Mouse (Mus musculus) forebrain, embryonic 16.5 days (tissue): ENCODE results near the gene Efcab5. TPM values are rescaled to one million over a fixed set of nuclear protein-coding genes. Genes with fewer than 3 reads are reported as not detected.
"Not testable (repeated sequence)": the region's sequence is repeated elsewhere in the genome, so short reads cannot be mapped to it uniquely, and the experiment has no call there.

Source experiments
- ATAC-seq: fragments of 200-750 bp; cut with Nextera tagmentation; 2 replicates; pipeline ENCODE4 v1.8.0; 2017; ENCODE audit warnings: mild to moderate bottlenecking, moderate library complexity
- H3K27ac ChIP-seq: fragments of 300-500 bp; sonication (generic); 2 replicates; pipeline ENCODE4 v1.5.1; 2014; ENCODE audit warnings: low read length, control low read depth
- H3K27me3 ChIP-seq: fragments of 300-500 bp; sonication (generic); replicated peaks from 2 replicates; pipeline ENCODE4 v1.6.1; 2014; ENCODE audit warnings: low read length; ENCODE audit not compliant: control insufficient read depth, insufficient read depth
- H3K36me3 ChIP-seq: fragments of 300-500 bp; sonication (generic); 2 replicates; pipeline ENCODE4 v1.6.1; 2014; ENCODE audit not compliant: control insufficient read depth, insufficient read depth
- H3K4me1 ChIP-seq: fragments of 300-500 bp; sonication (generic); replicated peaks from 2 replicates; pipeline ENCODE4 v1.6.1; 2014; ENCODE audit warnings: low read length; ENCODE audit not compliant: control insufficient read depth, insufficient read depth
- H3K4me2 ChIP-seq: fragments of 300-500 bp; sonication (generic); 2 replicates; pipeline ENCODE4 v1.6.1; 2014; ENCODE audit warnings: mild to moderate bottlenecking, low read length, control low read depth
- H3K4me3 ChIP-seq: fragments of 300-500 bp; sonication (generic); replicated peaks from 2 replicates; pipeline ENCODE4 v1.5.1; 2014; ENCODE audit warnings: mild to moderate bottlenecking, low read length, control low read depth
- H3K9ac ChIP-seq: fragments of 300-500 bp; sonication (generic); replicated peaks from 2 replicates; pipeline ENCODE4 v1.6.1; 2014; ENCODE audit warnings: low read depth, low read length, control low read depth
- H3K9me3 ChIP-seq: fragments of 300-500 bp; sonication (generic); 2 replicates; pipeline ENCODE4 v1.6.1; 2016; ENCODE audit warnings: low read length; ENCODE audit not compliant: control insufficient read depth
- WGBS: fragments of 180-500 bp; shearing (Covaris S2); extraction: QIAGEN DNeasy Blood & Tissue Kit; methylation state at CpG from one replicate; pipeline ENCODE4 v1.1.7; 2014; 5-methylcytosine and 5-hydroxymethylcytosine counted together
- polyA plus RNA-seq: library from polyadenylated mRNA; unstranded; fragments of >200 nt; fragmentation: Nextera tagmentation; extraction: Ambion mirVana; gene quantifications from 2 replicates; pipeline ENCODE4 v1.2.1, GENCODE M21; 2015

Efcab5 gene
- polyA plus RNA-seq, 1 experiment from 2014 or later: 1.2 TPM

- no peak overlapping the region for H3K27ac ChIP-seq
- peak overlapping the region; percentile 48 for H3K4me2 ChIP-seq
- no peaks in the 10 kb centered on the region for H3K36me3 ChIP-seq
- peak overlapping the region; percentile 29 for H3K4me3 ChIP-seq
- 0 out of 2 replicates have a peak, but pooled peaks cover 2% of the 10 kb centered on the region for H3K27me3 ChIP-seq
- peak overlapping the region; percentile 48 for H3K9ac ChIP-seq
- ATAC-seq: no peak
- H3K4me1 ChIP-seq: peaks cover 3% of the 10 kb centered on the region
- no peaks in the 10 kb centered on the region for H3K9me3 ChIP-seq
- WGBS: 1% methylated on average over 11 of the region's 11 CpGs
These were observed 95.6 kb downstream of the Efcab5 start for GRCm38 (mm10) chr11:77093208-77093607.

- Histone ChIP-seq H3K4me2 (no peak overlapping the region), H3K27me3 (0 out of 2 replicates have a peak, but pooled peaks cover 2% of the 10 kb centered on the region), H3K4me3 (no peak overlapping the region), H3K4me1 (peaks cover 3% of the 10 kb centered on the region), H3K36me3 (no peaks in the 10 kb centered on the region), H3K9me3 (no peaks in the 10 kb centered on the region), H3K27ac (no peak overlapping the region), H3K9ac (no peak overlapping the region)
- no peak for ATAC-seq
- 82% methylated on average over 2 of the region's 2 CpGs for WGBS
These were observed 99.6 kb downstream of the Efcab5 start for GRCm38 (mm10) chr11:77089162-77089561.

GRCm38 (mm10) chr11:77087004-77087403, 101.8 kb downstream of the Efcab5 start:
- 90% methylated on average over 2 of the region's 2 CpGs for WGBS
- no peak for ATAC-seq

GRCm38 (mm10) chr11:77084001-77084682, 104.6 kb downstream of the Efcab5 start:
- 65% methylated on average over 5 of the region's 5 CpGs for whole genome bisulfite sequencing
- Histone ChIP-seq H3K4me1 (no peaks in the 10 kb centered on the region), H3K4me3 (no peak overlapping the region), H3K9ac (no peak overlapping the region), H3K27me3 (peaks cover 9% of the 10 kb centered on the region), H3K27ac (no peak overlapping the region), H3K4me2 (no peak overlapping the region), H3K9me3 (no peaks in the 10 kb centered on the region), H3K36me3 (no peaks in the 10 kb centered on the region)
- ATAC-seq: no peak

More at GRCm38 (mm10) chr11:77087004-77087403, 101.8 kb downstream of the Efcab5 start:
- Histone ChIP-seq H3K4me2 (no peak overlapping the region), H3K4me3 (no peak overlapping the region), H3K4me1 (no peaks in the 10 kb centered on the region), H3K9ac (no peak overlapping the region), H3K36me3 (no peaks in the 10 kb centered on the region), H3K27ac (no peak overlapping the region), H3K27me3 (no peaks in the 10 kb centered on the region), H3K9me3 (no peaks in the 10 kb centered on the region)

- Histone ChIP-seq H3K4me2 (no peak overlapping the region), H3K9ac (no peak overlapping the region), H3K4me1 (peaks cover 9% of the 10 kb centered on the region), H3K27me3 (peaks cover 9% of the 10 kb centered on the region), H3K36me3 (no peaks in the 10 kb centered on the region; the same call in 1 of the 2 replicates), H3K9me3 (no peaks in the 10 kb centered on the region), H3K27ac (no peak overlapping the region), H3K4me3 (no peak overlapping the region)
- no peak for ATAC-seq
- 97% methylated on average over 1 of the region's 1 CpGs for WGBS
These were observed 109.4 kb downstream of the Efcab5 start for GRCm38 (mm10) chr11:77079361-77079760.

- ATAC-seq: peak; percentile 100
- peaks cover 2% of the 10 kb centered on the region; the same call in 1 of the 2 replicates for H3K36me3 ChIP-seq
- WGBS: 4% methylated on average over 48 of the region's 48 CpGs
These were observed 110.3 kb downstream of the Efcab5 start, which contains the start of gene Nsrp1 for GRCm38 (mm10) chr11:77078273-77079134. Nsrp1 (minus strand) TSS chr11:77078435.

GRCm38 (mm10) chr11:77077792-77078191, 111.0 kb downstream of the Efcab5 start:
- Histone ChIP-seq H3K4me3 (peak overlapping the region; percentile 54), H3K27ac (peak overlapping the region; percentile 94), H3K9ac (peak overlapping the region; percentile 90), H3K9me3 (no peaks in the 10 kb centered on the region), H3K4me1 (peaks cover 9% of the 10 kb centered on the region), H3K4me2 (peak overlapping the region; percentile 87), H3K27me3 (peaks cover 9% of the 10 kb centered on the region), H3K36me3 (peaks cover 2% of the 10 kb centered on the region; the same call in 1 of the 2 replicates)
- 5% methylated on average over 16 of the region's 16 CpGs for WGBS
- ATAC-seq: no peak

More at GRCm38 (mm10) chr11:77078273-77079134, 110.3 kb downstream of the Efcab5 start, which contains the start of gene Nsrp1:
- H3K4me2 ChIP-seq: peak within 1 kb of the TSS; percentile 87
- peak within 1 kb of the TSS; percentile 54 for H3K4me3 ChIP-seq
- H3K27ac ChIP-seq: peak within 1 kb of the TSS; percentile 94
- peak within 1 kb of the TSS; percentile 90 for H3K9ac ChIP-seq
- H3K27me3 ChIP-seq: peaks cover 9% of the 10 kb centered on the region
- no peaks in the 10 kb centered on the region for H3K9me3 ChIP-seq
- peaks cover 9% of the 10 kb centered on the region for H3K4me1 ChIP-seq

- 49% methylated on average over 4 of the region's 4 CpGs for WGBS
- H3K27ac ChIP-seq, H3K9me3 ChIP-seq, H3K4me1 ChIP-seq, H3K36me3 ChIP-seq, ATAC-seq, H3K27me3 ChIP-seq: not testable (repeated sequence)
- Histone ChIP-seq H3K9ac (peak overlapping the region; percentile 90), H3K4me3 (peak overlapping the region; percentile 54), H3K4me2 (peak overlapping the region; percentile 87)
These were observed 111.4 kb downstream of the Efcab5 start for GRCm38 (mm10) chr11:77077331-77077730.

- H3K9ac ChIP-seq: no peak overlapping the region
- WGBS: 84% methylated on average over 4 of the region's 4 CpGs
- no peaks in the 10 kb centered on the region for H3K27me3 ChIP-seq
- H3K4me1 ChIP-seq: no peaks in the 10 kb centered on the region
- peaks cover 4% of the 10 kb centered on the region; the same call in 1 of the 2 replicates for H3K36me3 ChIP-seq
- H3K4me2 ChIP-seq: no peak overlapping the region
- no peak for ATAC-seq
- no peak overlapping the region for H3K27ac ChIP-seq
- no peaks in the 10 kb centered on the region for H3K9me3 ChIP-seq
- no peak overlapping the region for H3K4me3 ChIP-seq
These were observed 118.0 kb downstream of the Efcab5 start for GRCm38 (mm10) chr11:77070721-77071120.
